Mouse (Mus musculus) adipose tissue, adult 10 weeks (tissue): ENCODE measurements around the gene 1700034I23Rik. TPM values are rescaled to one million over a fixed set of nuclear protein-coding genes. Genes with fewer than 3 reads are reported as not detected.

Source experiments
- polyA plus RNA-seq: library from polyadenylated mRNA; stranded (reverse); fragments of 350-450 nt; fragmentation: Illumina TruSeq; extraction: RNeasy Lipid Tissue Mini Kit (QIAGEN cat#74804); gene quantifications from one replicate; pipeline ENCODE4 v1.2.3, GENCODE M21; 2014; ENCODE audit warnings: low read depth, low replicate concordance

1700034I23Rik gene
- polyA plus RNA-seq = 8.1 TPM

DNA sequence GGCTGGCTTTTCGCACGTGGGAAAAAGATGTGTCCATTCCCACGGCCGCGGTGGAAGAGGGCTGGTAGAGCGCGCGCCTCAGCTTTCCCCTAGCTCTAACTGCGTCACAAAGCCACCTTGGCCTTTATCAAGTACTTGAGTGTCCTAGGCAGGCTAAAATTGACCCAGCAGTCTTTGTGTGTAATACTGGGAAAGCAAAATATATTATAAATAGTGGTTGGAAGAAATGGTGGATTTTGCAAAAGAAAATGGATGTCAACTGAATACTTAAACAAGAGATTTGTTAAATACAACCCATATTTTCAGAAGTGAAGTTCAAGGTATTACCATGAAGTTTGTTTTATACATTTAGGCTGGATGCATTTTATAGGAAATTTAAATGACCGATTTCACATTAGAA, at the start of gene 1700034I23Rik:
1700034I23Rik (minus strand) TSS at position 101 of the 400 bp plus-strand sequence.

DNA sequence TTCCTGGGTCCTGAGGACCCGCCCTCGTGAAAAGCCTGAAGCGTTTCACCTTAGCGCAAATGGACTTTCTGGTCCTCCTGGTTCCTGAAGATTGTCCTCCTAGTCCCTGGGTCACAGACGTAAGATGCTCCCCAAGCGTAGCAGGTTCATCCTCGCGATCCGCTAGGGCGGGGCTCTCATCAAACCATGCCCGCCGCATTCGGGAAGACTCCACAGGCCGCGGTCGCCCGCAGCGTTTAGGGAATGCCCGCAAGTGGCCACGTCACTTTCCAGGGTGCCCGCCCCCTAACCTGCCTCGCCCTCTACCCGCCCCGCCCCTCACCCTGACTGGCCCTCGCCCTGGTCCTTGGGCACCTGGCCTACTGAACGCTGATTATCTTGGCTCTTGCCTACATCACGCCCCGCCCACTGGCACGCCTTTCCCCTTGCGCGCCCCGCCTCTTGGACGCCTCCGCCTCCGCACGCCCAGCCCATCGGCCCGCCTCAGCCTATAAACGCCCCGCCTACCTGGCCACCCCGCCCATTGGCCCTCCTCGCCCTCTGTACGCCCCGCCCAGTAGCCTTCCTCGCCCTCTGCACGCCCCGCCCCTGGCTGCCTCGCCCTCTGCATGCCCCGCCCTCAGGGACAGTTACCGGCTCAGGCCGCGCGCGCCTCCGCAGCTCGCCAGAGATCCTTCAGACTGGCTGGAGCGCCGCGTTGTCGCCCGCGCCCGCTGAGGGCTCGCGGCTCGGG, 47.0 kb upstream of the 1700034I23Rik start, which contains the start of gene Larp1b:
Larp1b (plus strand) TSS at position 659 of the 733 bp plus-strand sequence.

Other genes starting within 250 kb of the 1700034I23Rik start
- 0.92 TPM for gene Slc25a31, start 193.7 kb downstream of the 1700034I23Rik start, polyA plus RNA-seq
- 28.8 TPM for gene Hspa4l, start 158.0 kb downstream of the 1700034I23Rik start, polyA plus RNA-seq
- gene Plk4, start 102.5 kb downstream of the 1700034I23Rik start, polyA plus RNA-seq = 4.5 TPM
- gene Mfsd8, start 55.7 kb downstream of the 1700034I23Rik start, polyA plus RNA-seq = 11.0 TPM
- gene Abhd18, start 55.6 kb downstream of the 1700034I23Rik start, polyA plus RNA-seq = 4.8 TPM
- 40.4 TPM for gene Larp1b, start 47.3 kb upstream of the 1700034I23Rik start, polyA plus RNA-seq
- 53.3 TPM for gene Pgrmc2, start 180.5 kb upstream of the 1700034I23Rik start, polyA plus RNA-seq